Mouse (Mus musculus) urinary bladder, postnatal 36 days (tissue): ENCODE data around the gene Appl1.

Source experiments
- DNase-seq, 2 experiments: peaks; one replicate each; pipeline ENCODE4 v3.0.0; 2022; ENCODE audit warnings: low spot score in 2 of 2, mixed read lengths in 1 of 2

Gene Appl1

GRCm38 (mm10) chr14:26971106-26971789 is at the start of gene Appl1:
Appl1 (minus strand) TSS chr14:26971232.
- no peak for DNase-seq

GRCm38 (mm10) chr14:27019850-27020249 is 48.8 kb upstream of the Appl1 start:
- DNase-seq, result no peak

- DNase-seq, result no peak
Observed at GRCm38 (mm10) chr14:27017936-27018335, 46.9 kb upstream of the Appl1 start.

GRCm38 (mm10) chr14:27013658-27014057 is 42.6 kb upstream of the Appl1 start:
- no peak for DNase-seq

- DNase-seq, result no peak
Observed at GRCm38 (mm10) chr14:27011561-27011960, 40.5 kb upstream of the Appl1 start.

- DNase-seq, result no peak
Observed at GRCm38 (mm10) chr14:27005937-27006336, 34.9 kb upstream of the Appl1 start.

- no peak for DNase-seq
Observed at GRCm38 (mm10) chr14:27004906-27005305, 33.9 kb upstream of the Appl1 start.

GRCm38 (mm10) chr14:27000386-27000785 is 29.4 kb upstream of the Appl1 start:
- no peak for DNase-seq

- DNase-seq, result no peak
Observed at GRCm38 (mm10) chr14:26996257-26996656, 25.2 kb upstream of the Appl1 start.

- DNase-seq, result peak; percentile 20 to 57
Observed at GRCm38 (mm10) chr14:26994211-26994741, 23.2 kb upstream of the Appl1 start, which contains the start of gene Hesx1. Hesx1 (plus strand) TSS chr14:26994416.

GRCm38 (mm10) chr14:26993427-26993826 is 22.4 kb upstream of the Appl1 start:
- no peak for DNase-seq

GRCm38 (mm10) chr14:26991622-26992021 is 20.6 kb upstream of the Appl1 start:
- no peak for DNase-seq

GRCm38 (mm10) chr14:26988694-26989093 is 17.7 kb upstream of the Appl1 start:
- no peak for DNase-seq

GRCm38 (mm10) chr14:26982150-26982530 is 11.1 kb upstream of the Appl1 start:
- DNase-seq, result no peak

- DNase-seq, result no peak
Observed at GRCm38 (mm10) chr14:26981494-26982149, 10.6 kb upstream of the Appl1 start.

- DNase-seq, result no peak
Observed at GRCm38 (mm10) chr14:26981021-26981420, 10.0 kb upstream of the Appl1 start.

- no peak for DNase-seq
Observed at GRCm38 (mm10) chr14:26979808-26980207, 8.8 kb upstream of the Appl1 start.

GRCm38 (mm10) chr14:26977500-26977899 is 6.5 kb upstream of the Appl1 start:
- no peak for DNase-seq

- no peak for DNase-seq
Observed at GRCm38 (mm10) chr14:26976212-26976611, 5.2 kb upstream of the Appl1 start.

- DNase-seq, result no peak
Observed at GRCm38 (mm10) chr14:26975490-26975889, 4.5 kb upstream of the Appl1 start.

GRCm38 (mm10) chr14:26973089-26973488 is 2.1 kb upstream of the Appl1 start:
- no peak for DNase-seq

GRCm38 (mm10) chr14:26970439-26970932 is 546 bp downstream of the Appl1 start:
- peak; percentile 96 for DNase-seq

- DNase-seq, result peak; percentile 51 to 52
Observed at GRCm38 (mm10) chr14:26969856-26970407, 1.1 kb downstream of the Appl1 start.
